Mouse (Mus musculus) erythroblast, embryonic 14.5 days (primary cell): ENCODE measurements around the gene Slc12a8.

ENCODE experiments used
- GATA1 ChIP-seq: IDR thresholded peaks from 2 replicates; pipeline ENCODE4 v1.6.1; 2012; ENCODE audit warnings: low read length, inconsistent platforms, mixed read lengths
- TAL1 ChIP-seq: IDR thresholded peaks from 3 replicates; pipeline ENCODE4 v1.6.1; 2012; ENCODE audit warnings: low read length, inconsistent platforms, mixed read lengths

GRCm38 (mm10) chr16:33641779-33642178 lies 124.7 kb downstream of the Slc12a8 start:
- TF ChIP-seq GATA1 = no peak
- no peak for TF ChIP-seq TAL1
